Mouse (Mus musculus) ES-CJ7 (cell line): ENCODE measurements around the gene Adk.
"Not testable (repeated sequence)": the region's sequence is repeated elsewhere in the genome, so short reads cannot be mapped to it uniquely, and the experiment has no call there.

Source experiments
- DNase-seq: peaks from one replicate; pipeline ENCODE4 v3.0.0; 2011; ENCODE audit warnings: low read depth, low spot score

The Adk gene

DNA sequence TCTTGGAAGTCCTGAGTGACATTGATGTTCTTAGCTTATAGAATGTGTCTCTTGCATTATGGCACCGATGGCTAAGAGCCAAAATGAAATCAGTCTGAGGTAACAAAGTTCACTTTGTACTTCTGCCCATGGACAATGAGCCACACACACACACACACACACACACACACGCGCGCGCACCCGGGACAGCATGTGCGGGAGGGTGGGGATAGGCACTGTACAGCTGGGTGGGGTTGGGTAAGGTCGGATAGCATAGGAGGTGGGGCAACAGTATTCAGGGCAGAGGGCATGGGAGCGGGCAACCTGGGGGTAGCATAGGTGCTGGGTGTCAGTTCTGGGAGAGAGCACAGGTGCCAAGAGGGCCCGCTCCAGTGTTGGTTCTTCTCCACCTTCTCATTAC is 432.3 kb downstream of the Adk start:
- DNase-seq = peak; percentile 56

GRCm38 (mm10) chr14:21485961-21486520 is 433.7 kb downstream of the Adk start:
- peak; percentile 94 for DNase-seq

DNA sequence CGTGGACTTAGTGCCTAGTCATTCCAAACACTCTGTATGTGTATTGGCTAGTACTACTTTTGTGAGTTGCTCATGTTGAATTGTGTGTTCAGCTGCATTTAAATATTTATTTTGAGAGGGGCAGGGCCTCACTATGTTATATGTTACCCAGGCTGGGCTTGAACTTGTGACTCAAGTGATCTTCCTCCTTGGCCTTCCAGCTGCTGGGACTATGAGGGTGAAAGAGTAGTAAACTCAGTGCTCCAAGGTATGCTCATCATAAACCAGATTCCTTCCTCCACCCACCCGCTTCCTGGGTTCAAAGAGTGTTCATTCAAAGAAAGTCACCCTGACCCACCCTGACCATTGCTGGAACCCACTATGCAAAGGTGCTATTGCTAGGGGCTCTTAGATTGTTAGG is 434.8 kb downstream of the Adk start:
- peak; percentile 79 for DNase-seq

DNA sequence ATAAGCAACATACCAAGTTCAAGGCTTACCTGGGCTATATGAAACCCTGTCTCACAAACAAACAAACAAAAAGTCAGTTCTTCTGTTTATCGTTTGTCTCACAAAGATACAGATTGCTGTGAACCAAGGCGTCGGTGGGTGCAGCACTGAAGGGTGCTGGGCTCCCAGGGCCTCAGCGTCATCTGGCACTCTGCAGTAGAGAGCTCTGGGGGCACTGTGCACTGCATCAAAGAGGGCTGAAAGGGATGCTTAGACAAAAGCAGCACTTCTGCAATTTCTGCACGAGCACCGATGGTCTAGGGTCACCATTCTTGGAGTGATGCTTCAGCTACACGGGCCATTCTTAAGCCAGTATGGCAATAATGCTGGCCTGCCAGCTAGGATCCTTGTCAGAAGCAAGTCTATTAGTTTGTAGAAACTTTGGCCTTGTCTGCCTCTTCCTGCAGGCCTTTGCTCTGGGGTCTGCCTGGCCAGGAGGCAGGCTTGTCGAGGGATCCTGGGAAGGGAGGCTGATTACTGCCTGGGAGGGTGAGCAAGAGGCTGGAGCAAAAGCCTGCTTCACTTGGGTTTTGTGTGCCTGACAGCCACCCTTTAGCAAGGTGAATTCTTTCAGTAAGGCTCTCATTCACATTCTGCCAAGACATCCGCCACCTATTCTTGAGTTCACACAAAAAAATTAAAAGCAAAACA is 436.2 kb downstream of the Adk start:
- not testable (repeated sequence) for DNase-seq

DNA sequence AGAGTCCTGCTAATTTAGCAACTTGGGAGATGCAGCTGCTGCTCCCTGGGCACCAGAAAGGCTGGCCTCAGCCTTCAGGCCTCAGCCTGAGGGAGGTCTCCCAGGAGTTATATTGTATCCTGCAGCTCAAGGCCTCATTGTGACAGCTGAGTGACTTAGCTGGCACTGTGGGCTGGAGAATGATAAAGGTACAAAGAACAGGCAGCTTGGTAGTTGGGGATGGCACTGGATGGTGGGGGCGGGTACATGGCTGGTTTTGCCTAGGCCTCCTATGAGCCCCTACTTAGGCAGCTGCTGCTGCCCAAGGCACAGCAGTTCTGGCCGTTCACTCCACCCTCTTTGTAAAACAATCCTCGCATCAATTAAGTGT is 436.7 kb downstream of the Adk start:
- DNase-seq = no peak

- no peak for DNase-seq
Observed at GRCm38 (mm10) chr14:21490141-21490540, 437.8 kb downstream of the Adk start.
